In the genomic region with DNA sequence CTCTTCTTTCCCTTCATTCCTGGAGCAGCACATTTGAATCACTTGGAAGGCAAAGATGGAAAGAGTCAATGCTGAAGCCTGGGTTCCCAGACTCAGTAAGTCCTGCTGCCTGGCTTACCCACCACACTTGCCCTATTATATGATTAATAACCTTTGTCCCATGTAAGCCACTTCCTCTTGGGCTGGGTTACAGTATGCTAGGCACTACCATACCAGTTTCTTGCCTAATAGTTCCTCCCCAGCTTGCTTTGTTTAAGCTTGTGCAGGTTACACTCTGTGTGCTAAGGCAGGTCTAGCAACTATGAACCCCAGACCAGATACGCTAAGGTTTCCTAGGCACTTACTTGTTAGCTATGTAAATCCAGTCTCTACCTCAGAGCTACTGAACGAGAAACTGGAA, we compare ENCODE assay signal across 18 mouse cellular contexts. TPM values are rescaled to one million over a fixed set of nuclear protein-coding genes. Genes with fewer than 3 reads are reported as not detected.
"Had no signal": no experiment of that assay in that cellular context is flagged by ENCODE, and none has a peak within 500 bp of the region (broad histone marks: within the 10 kb centered on the region; RNA-seq: fewer than 3 reads in every experiment).

No protein-coding gene starts in this region.

- ATAC-seq: midbrain, embryonic 13.5 days; midbrain, embryonic 15.5 days had no signal

- DNase-seq: lung, adult 18-20 months; lung, embryonic 14.5 days; lung, postnatal 10 days; lung, postnatal 4 days; right cerebral cortex, postnatal 14 days; thymus, adult 18-20 months; thymus, postnatal 14 days; thymus, postnatal 36 days had no signal

- H3K4me2 ChIP-seq: lung, embryonic 14.5 days; midbrain, embryonic 11.5 days; midbrain, embryonic 13.5 days; midbrain, embryonic 15.5 days; neural tube, embryonic 12.5 days; stomach, embryonic 15.5 days had no signal

- H3K9ac ChIP-seq: lung, embryonic 14.5 days; midbrain, embryonic 13.5 days; midbrain, embryonic 15.5 days; neural tube, embryonic 12.5 days; stomach, embryonic 15.5 days had no signal

- H3K36me3 ChIP-seq: midbrain, embryonic 13.5 days; midbrain, embryonic 15.5 days; neural tube, embryonic 12.5 days; stomach, embryonic 15.5 days had no signal

- H3K9me3 ChIP-seq: midbrain, embryonic 13.5 days; midbrain, embryonic 15.5 days; neural tube, embryonic 12.5 days; stomach, embryonic 15.5 days had no signal

- H3K4me3 ChIP-seq: midbrain, embryonic 13.5 days; midbrain, embryonic 15.5 days; neural tube, embryonic 12.5 days; stomach, embryonic 15.5 days had no signal

- H3K27ac ChIP-seq: midbrain, embryonic 13.5 days; midbrain, embryonic 15.5 days; neural tube, embryonic 12.5 days; stomach, embryonic 15.5 days had no signal

- H3K4me1 ChIP-seq: midbrain, embryonic 13.5 days; midbrain, embryonic 15.5 days; neural tube, embryonic 12.5 days; stomach, embryonic 15.5 days had no signal

RNA-seq across cellular contexts. Expression of a gene that starts 12.4 kb away (rescaled TPM):
- total RNA-seq: megakaryocyte, adult 5-6 weeks; megakaryocyte-erythroid progenitor cell, adult 5-6 weeks; monocyte, adult 5-6 weeks; neutrophil, adult 5-6 weeks had no signal
- polyA plus RNA-seq: spleen, adult 2 months had no signal
